Mouse (Mus musculus): ENCODE data around the gene Mettl7a1.
"Not testable (repeated sequence)": the region's sequence is repeated elsewhere in the genome, so short reads cannot be mapped to it uniquely, and the experiment has no call there.

The Mettl7a1 gene

DNA sequence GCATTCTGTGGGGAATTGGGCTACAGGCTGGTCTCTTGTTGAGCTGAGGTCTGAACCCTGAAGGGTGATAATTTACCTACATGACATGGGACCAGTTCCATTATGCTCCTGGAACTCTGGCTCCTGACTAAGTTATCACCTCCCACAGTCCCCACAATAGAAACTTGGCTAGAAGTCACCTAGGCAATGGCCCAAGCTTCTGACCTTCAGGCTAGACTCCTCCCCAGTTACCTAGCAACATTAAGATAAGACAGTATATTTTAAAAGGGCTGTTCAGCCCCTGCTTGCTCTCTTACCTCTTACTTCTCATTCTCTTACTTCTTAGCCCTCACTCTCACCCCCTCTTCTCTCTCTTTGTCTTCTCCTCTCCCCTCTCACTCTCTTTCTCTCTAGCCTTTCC, 41.5 kb downstream of the Mettl7a1 start:
- no peak for DNase-seq (ENCODE audit: low spot score)

DNA sequence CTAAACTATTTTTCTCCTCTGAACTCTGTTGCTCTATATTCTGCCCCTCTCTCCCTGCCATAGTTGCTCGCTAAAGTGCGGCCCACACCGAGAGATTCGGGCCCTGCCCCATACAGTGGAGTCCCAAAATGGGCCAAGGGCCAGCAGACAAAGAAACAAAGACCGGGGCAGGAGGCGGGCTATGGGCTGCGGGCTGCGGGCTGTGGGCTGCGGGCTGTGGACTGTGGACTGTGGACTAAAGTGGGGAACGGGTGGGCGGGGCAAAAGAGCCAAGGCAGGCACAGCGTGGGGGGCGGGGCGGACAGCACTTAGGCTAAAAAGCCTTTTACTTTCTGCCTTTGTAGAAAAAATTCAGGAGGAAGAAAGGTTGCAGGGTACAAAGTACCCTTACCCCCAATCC, 42.8 kb downstream of the Mettl7a1 start:
- peak; percentile 69 for DNase-seq (ENCODE audit: low spot score)

DNA sequence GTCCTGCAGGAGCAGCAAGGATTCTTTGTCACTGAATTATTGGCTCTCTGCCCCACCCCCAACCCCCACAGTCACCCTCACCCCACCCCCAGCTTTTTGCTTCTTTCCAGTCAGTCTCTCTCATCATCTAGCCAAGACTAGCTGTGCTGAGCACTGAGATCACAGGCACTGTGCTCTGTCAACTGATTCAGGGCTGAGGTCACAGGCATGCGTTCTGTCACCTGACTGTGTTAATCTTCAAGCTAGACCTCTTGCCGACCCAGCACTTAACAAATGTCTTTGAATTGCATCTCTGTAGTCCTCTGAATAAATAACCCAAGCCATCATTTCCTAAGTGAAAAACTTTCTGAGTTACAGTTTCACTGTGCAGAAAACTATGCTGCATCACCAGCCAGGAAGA, 45.6 kb downstream of the Mettl7a1 start:
- peak; percentile 77 for DNase-seq (ENCODE audit: low spot score)

DNA sequence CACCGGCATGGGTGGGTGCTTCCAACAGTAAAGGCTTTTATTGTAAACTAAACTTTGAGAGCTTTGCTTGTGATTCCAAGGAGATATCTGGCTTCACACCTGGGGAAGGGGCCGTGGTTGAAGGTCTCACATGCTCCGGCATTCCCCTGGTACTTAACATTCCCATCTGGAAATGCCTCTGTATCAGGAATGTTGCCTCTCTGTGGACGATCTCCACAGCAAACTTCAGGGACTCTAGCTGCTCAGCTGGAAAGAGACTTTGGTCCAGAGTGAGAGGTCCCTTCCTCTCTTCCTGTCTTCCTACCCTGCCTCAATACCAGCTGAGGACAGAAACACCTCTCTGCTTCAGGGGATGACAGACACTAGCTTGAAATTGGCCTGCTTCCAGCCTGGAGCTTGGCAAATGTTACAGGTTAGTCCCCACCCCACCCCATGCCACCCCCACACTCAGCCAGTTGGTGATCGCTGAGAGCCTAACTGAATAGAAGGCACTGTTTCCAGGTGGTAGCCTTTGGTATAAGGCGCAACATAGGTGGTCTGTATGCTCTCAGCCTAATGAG, 47.6 kb downstream of the Mettl7a1 start:
- peak; percentile 19 for DNase-seq (ENCODE audit: low spot score)

DNA sequence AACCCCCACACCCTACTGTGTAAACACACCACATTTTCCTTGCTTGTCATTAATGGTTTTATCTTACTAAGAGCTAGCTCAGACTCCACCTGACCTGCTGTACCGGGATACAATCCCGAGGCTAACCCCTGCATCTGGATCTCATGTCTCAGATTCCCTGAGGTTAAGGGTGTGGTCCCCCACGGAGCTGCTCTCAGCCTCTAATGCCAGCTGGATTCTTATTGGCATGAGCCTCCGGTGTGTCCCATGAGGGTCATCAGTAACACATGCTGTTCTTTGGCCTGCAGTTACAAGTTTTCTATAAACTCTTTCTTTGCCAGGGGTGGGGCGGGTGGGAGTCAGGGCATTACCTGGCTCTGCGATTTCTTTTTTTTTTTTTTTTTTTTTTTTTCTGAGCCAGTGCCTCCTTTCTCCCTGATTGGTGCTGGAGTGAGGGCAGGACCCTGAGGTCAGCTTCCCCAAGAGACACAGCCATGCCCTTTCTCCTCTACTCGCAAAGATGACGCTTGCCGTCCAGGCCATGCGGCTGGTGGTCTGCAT, 48.8 kb downstream of the Mettl7a1 start, which contains the start of the genes Methig1 and Mettl7a2:
Gene Methig1, plus strand, starts transcription at position 439 of the 540 bp plus-strand sequence.
Gene Mettl7a2, plus strand, starts transcription at position 490 of the 540 bp plus-strand sequence.
- no peak for DNase-seq (ENCODE audit: low spot score)

DNA sequence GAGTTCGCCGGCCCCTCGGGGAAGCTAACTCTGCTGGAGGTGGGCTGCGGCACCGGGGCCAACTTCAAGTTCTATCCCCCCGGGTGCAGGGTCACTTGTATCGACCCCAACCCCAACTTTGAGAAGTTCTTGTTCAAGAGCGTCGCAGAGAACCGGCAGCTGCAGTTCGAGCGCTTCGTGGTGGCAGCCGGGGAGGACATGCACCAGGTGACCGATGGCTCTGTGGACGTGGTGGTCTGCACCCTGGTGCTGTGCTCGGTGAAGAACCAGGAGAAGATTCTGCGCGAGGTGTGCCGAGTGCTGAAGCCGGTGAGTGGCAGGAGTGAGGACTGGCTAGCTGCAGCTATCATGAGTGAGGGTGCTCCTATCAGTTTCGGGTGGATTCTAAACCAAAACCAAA, 49.5 kb downstream of the Mettl7a1 start:
- DNase-seq (ENCODE audit: low spot score), result not testable (repeated sequence)

DNA sequence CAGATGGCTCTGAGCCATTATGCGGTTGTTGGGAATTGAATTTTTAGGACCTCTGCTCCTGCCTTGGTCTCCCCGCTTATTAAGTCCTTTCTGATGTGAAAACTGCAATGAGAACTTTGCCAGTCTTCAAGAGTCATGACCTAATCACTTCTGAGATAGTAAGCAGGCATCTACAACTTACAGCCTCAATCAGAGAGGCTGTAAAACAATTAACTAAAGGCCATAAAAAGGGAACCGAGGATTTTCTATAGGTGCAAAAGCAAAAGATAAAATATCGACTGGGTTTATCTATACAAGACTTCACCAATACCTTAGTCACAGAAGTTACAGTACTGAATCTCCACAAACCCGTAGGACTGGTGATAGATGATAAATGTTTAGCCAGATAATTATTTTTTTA, 51.9 kb downstream of the Mettl7a1 start:
- DNase-seq (ENCODE audit: low spot score), result no peak

DNA sequence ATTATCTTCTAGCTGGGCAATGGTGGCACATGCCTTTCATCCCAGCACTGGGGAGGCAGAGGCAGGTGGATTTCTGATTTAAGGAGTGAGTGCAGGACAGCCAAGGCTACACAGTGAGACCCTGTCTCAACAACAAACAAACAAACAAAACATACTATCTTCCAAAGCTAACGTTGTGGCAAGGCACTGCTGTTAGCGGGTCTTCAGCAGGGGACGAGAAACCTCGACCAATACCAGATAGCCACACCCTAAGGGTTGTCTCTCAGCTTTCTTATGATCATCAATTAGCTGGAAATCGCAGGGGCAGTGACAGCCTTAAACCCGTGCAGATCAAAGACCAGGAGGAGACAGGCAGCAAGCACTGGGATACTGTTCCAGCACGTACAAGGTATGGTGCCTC, 60.3 kb downstream of the Mettl7a1 start, which contains the start of gene Higd1c:
Gene Higd1c, plus strand, starts transcription at position 301 of the 400 bp plus-strand sequence.
- no peak for DNase-seq (ENCODE audit: low spot score)

DNA sequence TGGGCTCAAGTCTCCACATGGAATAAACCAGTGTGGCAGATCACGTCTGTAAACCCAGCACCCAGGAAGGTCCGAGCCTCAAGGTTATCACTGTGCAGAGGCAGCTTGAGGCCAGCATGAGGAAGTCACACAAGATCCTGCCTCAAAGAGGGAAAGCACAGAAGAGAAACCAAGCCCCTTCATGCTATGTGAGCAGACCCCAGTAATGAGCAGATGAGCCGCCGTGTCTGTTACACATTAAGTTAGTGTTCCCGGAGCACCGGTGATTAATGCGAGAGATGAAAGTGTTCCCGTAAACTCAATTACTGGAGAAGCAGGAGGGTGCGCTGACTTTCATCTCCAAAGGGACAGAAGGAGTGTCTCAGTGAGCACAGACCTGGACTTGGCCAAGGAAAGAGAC, 62.0 kb downstream of the Mettl7a1 start:
- not testable (repeated sequence) for DNase-seq (ENCODE audit: low spot score)

DNA sequence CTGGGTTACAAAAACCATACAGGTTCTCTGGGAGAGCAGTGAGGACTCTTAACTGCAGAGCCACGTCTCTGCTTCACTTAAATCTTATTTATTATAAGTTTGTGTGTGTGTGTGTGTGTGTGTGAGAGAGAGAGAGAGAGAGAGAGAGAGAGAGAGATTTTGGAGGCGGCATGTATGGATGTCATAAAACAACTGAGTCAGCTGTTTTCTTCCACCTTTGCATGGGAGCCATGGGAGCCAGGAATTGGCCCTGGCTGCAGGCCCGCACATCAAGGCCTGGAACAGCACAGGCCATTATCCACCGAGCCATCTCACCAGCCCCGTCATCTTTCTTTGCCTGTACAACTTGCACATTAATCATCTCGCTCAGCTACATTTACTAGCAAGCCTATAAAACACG, 63.2 kb downstream of the Mettl7a1 start:
- no peak for DNase-seq (ENCODE audit: low spot score)

DNA sequence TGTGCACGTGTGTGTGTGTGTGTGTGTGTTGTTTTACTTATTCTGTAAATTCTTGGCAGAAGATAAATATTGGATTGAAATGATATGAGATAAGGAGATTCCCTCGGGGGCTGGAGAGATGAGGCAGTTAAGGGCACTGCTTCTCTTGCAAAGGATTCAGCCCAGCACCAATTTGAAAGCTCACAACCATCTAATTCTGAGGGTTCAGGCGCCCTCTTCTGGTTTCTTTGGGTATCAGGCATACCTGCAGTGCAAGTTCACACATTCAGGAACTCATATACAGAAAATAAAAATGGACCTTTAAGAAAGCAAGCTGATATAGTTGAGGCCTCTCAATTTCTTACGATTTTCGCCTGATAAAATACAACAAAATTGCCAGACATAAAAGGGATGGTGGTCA, 71.1 kb downstream of the Mettl7a1 start:
- peak; percentile 58 for DNase-seq (ENCODE audit: low spot score)

DNA sequence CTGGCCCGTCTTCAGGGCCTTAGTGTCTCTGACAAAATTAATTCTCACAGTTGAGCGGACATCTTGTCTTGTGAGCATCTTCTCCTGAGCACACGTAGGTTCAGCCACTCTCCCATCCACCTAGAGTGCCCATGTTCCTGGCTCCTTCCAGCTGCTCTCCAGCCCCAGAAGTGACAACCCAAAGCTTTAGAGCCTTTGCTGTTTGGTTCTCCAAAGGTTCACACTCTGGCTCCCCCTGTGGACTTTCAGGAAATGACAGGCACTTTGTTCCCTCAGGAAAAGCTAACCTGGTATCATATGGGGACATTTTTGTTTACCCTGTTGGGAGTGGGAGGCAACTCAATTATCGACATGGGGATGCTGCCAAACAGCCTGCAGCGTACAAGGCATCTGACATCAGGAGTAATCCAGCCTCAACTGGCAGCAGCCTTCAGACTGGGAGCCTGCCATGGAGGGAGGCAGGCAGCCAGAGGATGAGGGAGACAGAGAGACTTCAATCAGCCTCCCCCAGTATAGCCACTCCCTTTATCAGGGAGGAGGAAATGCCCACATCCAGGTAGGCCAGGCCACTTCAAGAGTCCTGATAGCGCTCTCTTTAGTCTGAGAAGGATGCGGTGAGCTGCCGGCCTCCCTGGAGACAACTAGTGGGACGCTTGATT, 74.0 kb downstream of the Mettl7a1 start:
- not testable (repeated sequence) for DNase-seq (ENCODE audit: low spot score)
